Mouse (Mus musculus): ENCODE measurements around the gene Snap47. TPM values are rescaled to one million over a fixed set of nuclear protein-coding genes. Genes with fewer than 3 reads are reported as not detected.
A peak's percentile ranks its signal among the peaks of the same experiment; 100 is the strongest.

The Snap47 gene
- polyA plus RNA-seq, 1 experiment from 2014 or later = 108 TPM

DNA sequence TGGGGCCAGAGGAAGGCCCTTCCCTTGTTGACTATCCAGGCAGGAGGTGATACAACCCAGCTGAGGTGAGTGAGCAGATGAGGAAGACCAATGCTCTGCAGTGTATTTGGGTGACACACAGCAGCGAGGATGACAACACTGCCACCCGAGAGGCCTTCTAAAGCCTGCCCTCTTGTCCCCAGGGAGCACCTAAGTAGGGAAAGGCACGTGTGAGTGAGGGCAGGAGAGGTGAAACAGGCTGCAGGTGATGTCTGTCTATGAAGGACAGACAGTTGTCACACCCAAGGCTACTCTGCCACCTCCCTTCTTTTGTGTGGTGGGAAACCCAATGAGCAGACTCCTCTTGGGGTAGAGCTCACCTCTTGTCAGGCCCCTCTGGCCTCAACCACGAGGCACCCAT, 61.4 kb downstream of the Snap47 start:
- 69% methylated on average over 4 of the region's 4 CpGs for WGBS
- Histone ChIP-seq H3K4me3 (ENCODE audit: low read length) (no peak overlapping the region), H3K9ac (ENCODE audit: low read depth, low read length) (no peak overlapping the region), H3K27me3 (ENCODE audit: control insufficient read depth, insufficient read depth, low read length) (no peaks in the 10 kb centered on the region), H3K4me2 (replicated peaks; ENCODE audit: low read depth, low read length) (no peak overlapping the region), H3K9me3 (ENCODE audit: control insufficient read depth, low read length) (no peaks in the 10 kb centered on the region), H3K36me3 (ENCODE audit: control insufficient read depth, insufficient read depth, low read length) (no peaks in the 10 kb centered on the region), H3K27ac (ENCODE audit: low read depth, low read length) (no peak overlapping the region), H3K4me1 (ENCODE audit: control insufficient read depth, insufficient read depth, low read length) (peaks cover 22% of the 10 kb centered on the region)
- no peak for ATAC-seq (ENCODE audit: low FRiP score, low TSS enrichment)

DNA sequence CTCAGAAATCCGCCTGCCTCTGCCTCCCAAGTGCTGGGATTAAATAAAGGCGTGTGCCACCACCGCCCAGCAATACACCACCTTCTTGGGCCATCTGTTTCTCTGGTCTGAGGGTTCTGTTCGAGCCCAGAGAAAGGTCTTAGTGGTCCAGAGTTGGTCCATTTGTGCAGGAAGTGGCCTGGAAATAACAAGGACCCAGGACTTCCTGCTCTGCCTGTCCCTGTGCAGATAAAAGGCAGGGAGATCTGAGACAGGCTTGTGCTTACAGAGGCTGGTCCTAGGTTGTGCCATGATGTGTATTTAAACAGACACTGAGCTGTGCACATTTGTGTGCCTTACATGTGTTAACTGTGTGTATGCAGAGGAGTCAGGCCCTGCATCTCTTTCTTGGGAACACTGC, 62.2 kb downstream of the Snap47 start:
- WGBS = 81% methylated on average over 4 of the region's 4 CpGs
- H3K4me2 ChIP-seq (replicated peaks; ENCODE audit: low read depth, low read length) = no peak overlapping the region
- H3K4me3 ChIP-seq (ENCODE audit: low read length) = no peak overlapping the region
- H3K27me3 ChIP-seq (ENCODE audit: control insufficient read depth, insufficient read depth, low read length) = no peaks in the 10 kb centered on the region
- H3K36me3 ChIP-seq (ENCODE audit: control insufficient read depth, insufficient read depth, low read length) = no peaks in the 10 kb centered on the region
- H3K9me3 ChIP-seq (ENCODE audit: control insufficient read depth, low read length) = no peaks in the 10 kb centered on the region
- H3K27ac ChIP-seq (ENCODE audit: low read depth, low read length) = no peak overlapping the region
- H3K4me1 ChIP-seq (ENCODE audit: control insufficient read depth, insufficient read depth, low read length) = peaks cover 25% of the 10 kb centered on the region
- no peak for ATAC-seq (ENCODE audit: low FRiP score, low TSS enrichment)
- no peak overlapping the region for H3K9ac ChIP-seq (ENCODE audit: low read depth, low read length)

DNA sequence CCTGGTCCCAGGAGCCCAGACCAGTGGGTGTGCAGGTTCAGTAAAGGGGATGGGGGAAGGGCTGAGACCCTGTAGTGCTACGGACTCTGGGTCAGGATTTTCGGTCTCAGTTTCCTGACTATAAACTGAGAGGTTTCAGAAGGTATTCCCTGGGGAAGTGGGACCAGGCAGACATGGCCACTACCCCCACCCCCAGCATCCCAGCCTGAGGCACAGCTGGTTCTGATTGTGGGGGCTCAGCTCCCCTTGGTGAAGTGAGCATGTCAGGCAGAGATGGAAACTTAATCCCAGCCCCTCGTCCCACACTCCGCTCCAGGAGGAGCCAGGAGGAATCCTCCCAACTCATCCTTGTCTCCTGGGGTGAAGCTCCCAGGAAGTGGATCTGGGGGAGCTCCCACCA, 63.5 kb downstream of the Snap47 start:
- WGBS = 28% methylated on average over 4 of the region's 4 CpGs
- no peaks in the 10 kb centered on the region for H3K27me3 ChIP-seq (ENCODE audit: control insufficient read depth, insufficient read depth, low read length)
- no peak overlapping the region for H3K27ac ChIP-seq (ENCODE audit: low read depth, low read length)
- no peak for ATAC-seq (ENCODE audit: low FRiP score, low TSS enrichment)
- H3K9ac ChIP-seq (ENCODE audit: low read depth, low read length) = no peak overlapping the region
- H3K9me3 ChIP-seq (ENCODE audit: control insufficient read depth, low read length) = no peaks in the 10 kb centered on the region
- no peaks in the 10 kb centered on the region for H3K36me3 ChIP-seq (ENCODE audit: control insufficient read depth, insufficient read depth, low read length)
- H3K4me1 ChIP-seq (ENCODE audit: control insufficient read depth, insufficient read depth, low read length) = peaks cover 19% of the 10 kb centered on the region
- H3K4me2 ChIP-seq (replicated peaks; ENCODE audit: low read depth, low read length) = no peak overlapping the region
- H3K4me3 ChIP-seq (ENCODE audit: low read length) = no peak overlapping the region

DNA sequence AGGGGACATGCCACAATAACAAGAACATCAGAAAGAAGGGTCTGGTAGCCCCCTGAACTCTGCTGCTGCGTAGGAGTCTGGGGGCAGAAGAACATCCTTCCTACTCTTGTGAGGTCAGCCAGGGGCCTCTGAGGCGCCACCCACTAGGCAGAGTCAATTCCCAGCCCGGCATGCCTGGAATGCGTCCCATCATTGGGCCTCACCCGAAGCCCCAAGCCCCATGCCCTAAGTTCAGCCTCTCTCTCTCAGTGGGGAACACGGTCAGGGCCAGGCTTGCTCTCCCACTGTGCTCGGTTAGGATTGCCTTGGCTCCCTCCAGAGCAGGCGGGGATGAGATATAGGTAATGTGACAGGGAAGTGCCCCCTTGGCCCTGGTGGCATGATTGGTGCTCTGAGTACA, 65.9 kb downstream of the Snap47 start:
- Histone ChIP-seq H3K27ac (ENCODE audit: low read depth, low read length) (no peak overlapping the region), H3K27me3 (ENCODE audit: control insufficient read depth, insufficient read depth, low read length) (no peaks in the 10 kb centered on the region), H3K9me3 (ENCODE audit: control insufficient read depth, low read length) (no peaks in the 10 kb centered on the region), H3K4me2 (replicated peaks; ENCODE audit: low read depth, low read length) (no peak overlapping the region), H3K9ac (ENCODE audit: low read depth, low read length) (no peak overlapping the region), H3K4me3 (ENCODE audit: low read length) (no peak overlapping the region), H3K4me1 (ENCODE audit: control insufficient read depth, insufficient read depth, low read length) (peaks cover 19% of the 10 kb centered on the region), H3K36me3 (ENCODE audit: control insufficient read depth, insufficient read depth, low read length) (no peaks in the 10 kb centered on the region)
- WGBS = 7% methylated on average over 8 of the region's 8 CpGs
- 0 out of 2 replicates have a peak, but pooled peaks have one; percentile 50 for ATAC-seq (ENCODE audit: low FRiP score, low TSS enrichment)

DNA sequence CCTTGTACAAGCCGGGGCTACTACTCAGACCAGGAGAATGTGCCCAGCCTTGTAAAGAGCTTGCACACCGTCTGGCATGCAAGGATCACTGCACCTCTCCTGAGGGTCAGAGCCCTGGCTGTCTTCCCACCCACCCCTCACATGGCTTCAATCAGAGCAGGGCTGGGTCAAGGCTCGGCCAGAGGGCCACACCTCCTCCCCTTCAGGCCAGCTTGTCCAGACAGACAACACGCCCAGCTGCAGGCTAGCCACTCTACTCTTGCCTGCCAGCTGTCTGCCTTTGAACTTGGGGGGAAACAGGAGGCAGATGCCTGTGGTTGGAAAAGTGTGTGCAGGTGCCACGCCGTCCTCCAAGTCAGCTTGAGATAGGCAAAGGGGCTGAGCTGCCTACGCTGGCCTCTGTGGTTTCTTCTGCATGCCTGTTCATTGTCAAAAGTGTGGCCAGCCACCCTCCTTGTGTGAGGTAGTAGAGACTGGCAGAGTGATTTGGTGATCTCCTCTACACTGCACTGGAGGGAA, 66.5 kb downstream of the Snap47 start:
- Histone ChIP-seq H3K27me3 (ENCODE audit: control insufficient read depth, insufficient read depth, low read length) (no peaks in the 10 kb centered on the region), H3K9ac (ENCODE audit: low read depth, low read length) (no peak overlapping the region), H3K36me3 (ENCODE audit: control insufficient read depth, insufficient read depth, low read length) (no peaks in the 10 kb centered on the region), H3K27ac (ENCODE audit: low read depth, low read length) (no peak overlapping the region), H3K4me3 (ENCODE audit: low read length) (no peak overlapping the region), H3K4me1 (ENCODE audit: control insufficient read depth, insufficient read depth, low read length) (peaks cover 19% of the 10 kb centered on the region), H3K4me2 (replicated peaks; ENCODE audit: low read depth, low read length) (no peak overlapping the region), H3K9me3 (ENCODE audit: control insufficient read depth, low read length) (no peaks in the 10 kb centered on the region)
- ATAC-seq (ENCODE audit: low FRiP score, low TSS enrichment) = peak; percentile 54
- 27% methylated on average over 7 of the region's 7 CpGs for WGBS

DNA sequence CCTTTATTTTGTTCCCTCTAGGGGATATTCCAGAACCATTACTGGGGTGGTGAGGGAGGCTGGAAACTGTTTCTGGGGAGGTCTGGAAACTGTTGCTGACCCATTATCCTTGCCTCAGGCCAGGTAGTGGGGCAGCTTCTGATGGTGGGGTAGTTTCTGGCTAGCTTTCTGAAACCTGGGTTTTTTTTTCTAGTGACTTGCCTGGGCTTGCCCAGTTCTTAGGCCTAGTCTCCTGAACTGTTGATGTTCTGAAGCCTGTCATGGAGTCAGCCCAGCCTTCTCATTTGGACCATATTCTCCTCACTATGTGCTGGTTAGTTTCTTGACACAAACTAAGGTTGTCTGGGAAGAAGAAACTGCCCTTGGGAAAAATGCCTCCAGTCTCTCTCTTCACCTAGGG, 71.4 kb downstream of the Snap47 start:
- Histone ChIP-seq H3K4me2 (replicated peaks; ENCODE audit: low read depth, low read length) (no peak overlapping the region), H3K9me3 (ENCODE audit: control insufficient read depth, low read length) (no peaks in the 10 kb centered on the region), H3K4me1 (ENCODE audit: control insufficient read depth, insufficient read depth, low read length) (peaks cover 3% of the 10 kb centered on the region), H3K36me3 (ENCODE audit: control insufficient read depth, insufficient read depth, low read length) (no peaks in the 10 kb centered on the region), H3K27ac (ENCODE audit: low read depth, low read length) (no peak overlapping the region), H3K4me3 (ENCODE audit: low read length) (no peak overlapping the region), H3K9ac (ENCODE audit: low read depth, low read length) (no peak overlapping the region), H3K27me3 (ENCODE audit: control insufficient read depth, insufficient read depth, low read length) (no peaks in the 10 kb centered on the region)
- ATAC-seq (ENCODE audit: low FRiP score, low TSS enrichment) = no peak

DNA sequence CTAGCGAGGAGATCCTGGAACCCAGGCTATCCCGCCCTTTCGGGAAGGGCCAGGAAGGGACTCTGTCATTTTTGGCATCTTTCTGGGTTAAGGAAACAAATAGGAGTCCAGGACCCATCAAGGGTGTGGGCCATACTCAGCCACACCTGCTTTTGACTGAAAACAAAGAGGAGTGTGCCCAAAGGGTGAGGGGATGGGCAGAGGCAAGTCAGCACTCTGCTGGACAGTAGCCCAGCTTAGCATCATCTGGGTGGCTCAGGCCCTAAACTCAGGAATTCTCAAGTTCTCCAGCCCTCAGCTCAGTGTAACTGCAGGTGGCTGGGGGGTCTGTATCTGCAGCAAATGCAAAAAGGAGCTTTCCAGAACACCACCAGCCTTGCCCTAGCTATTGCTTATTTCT, 73.0 kb downstream of the Snap47 start:
- H3K9ac ChIP-seq (ENCODE audit: low read depth, low read length) = no peak overlapping the region
- H3K9me3 ChIP-seq (ENCODE audit: control insufficient read depth, low read length) = no peaks in the 10 kb centered on the region
- H3K27ac ChIP-seq (ENCODE audit: low read depth, low read length) = no peak overlapping the region
- WGBS = 90% methylated on average over 3 of the region's 3 CpGs
- H3K4me2 ChIP-seq (replicated peaks; ENCODE audit: low read depth, low read length) = no peak overlapping the region
- no peaks in the 10 kb centered on the region for H3K36me3 ChIP-seq (ENCODE audit: control insufficient read depth, insufficient read depth, low read length)
- H3K4me3 ChIP-seq (ENCODE audit: low read length) = no peak overlapping the region
- H3K27me3 ChIP-seq (ENCODE audit: control insufficient read depth, insufficient read depth, low read length) = no peaks in the 10 kb centered on the region
- H3K4me1 ChIP-seq (ENCODE audit: control insufficient read depth, insufficient read depth, low read length) = no peaks in the 10 kb centered on the region
- ATAC-seq (ENCODE audit: low FRiP score, low TSS enrichment) = no peak

DNA sequence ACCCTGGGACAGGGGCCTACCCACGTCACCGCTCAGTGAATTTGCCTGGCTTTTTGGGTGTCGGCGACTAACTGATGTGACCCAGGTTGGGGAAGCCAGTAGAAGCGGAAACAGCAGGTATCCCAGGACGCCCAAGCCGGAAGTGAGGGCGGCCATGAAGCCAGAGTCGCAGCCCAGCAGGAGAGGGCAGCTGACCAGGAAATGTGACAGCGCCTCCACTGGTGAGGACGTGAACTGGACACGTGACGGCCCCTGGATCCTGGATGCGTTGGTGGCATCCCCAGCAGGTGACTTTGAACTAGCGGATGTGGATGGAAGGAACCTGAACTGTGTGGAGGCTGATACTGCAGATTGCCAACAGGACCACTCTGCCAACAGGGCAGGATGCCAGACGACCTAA, 75.5 kb downstream of the Snap47 start, which contains the start of gene Prss38:
Gene Prss38 (minus strand): TSS at position 183 of the 400 bp plus-strand sequence.
- no peak for ATAC-seq (ENCODE audit: low FRiP score, low TSS enrichment)
- H3K9ac ChIP-seq (ENCODE audit: low read depth, low read length) = no peak within 1 kb of the TSS
- H3K4me1 ChIP-seq (ENCODE audit: control insufficient read depth, insufficient read depth, low read length) = no peaks in the 10 kb centered on the region
- H3K27ac ChIP-seq (ENCODE audit: low read depth, low read length) = no peak within 1 kb of the TSS
- no peaks in the 10 kb centered on the region for H3K36me3 ChIP-seq (ENCODE audit: control insufficient read depth, insufficient read depth, low read length)
- H3K27me3 ChIP-seq (ENCODE audit: control insufficient read depth, insufficient read depth, low read length) = no peaks in the 10 kb centered on the region
- H3K9me3 ChIP-seq (ENCODE audit: control insufficient read depth, low read length) = no peaks in the 10 kb centered on the region
- H3K4me3 ChIP-seq (ENCODE audit: low read length) = no peak within 1 kb of the TSS
- H3K4me2 ChIP-seq (replicated peaks; ENCODE audit: low read depth, low read length) = no peak within 1 kb of the TSS
- 84% methylated on average over 16 of the region's 16 CpGs for WGBS

DNA sequence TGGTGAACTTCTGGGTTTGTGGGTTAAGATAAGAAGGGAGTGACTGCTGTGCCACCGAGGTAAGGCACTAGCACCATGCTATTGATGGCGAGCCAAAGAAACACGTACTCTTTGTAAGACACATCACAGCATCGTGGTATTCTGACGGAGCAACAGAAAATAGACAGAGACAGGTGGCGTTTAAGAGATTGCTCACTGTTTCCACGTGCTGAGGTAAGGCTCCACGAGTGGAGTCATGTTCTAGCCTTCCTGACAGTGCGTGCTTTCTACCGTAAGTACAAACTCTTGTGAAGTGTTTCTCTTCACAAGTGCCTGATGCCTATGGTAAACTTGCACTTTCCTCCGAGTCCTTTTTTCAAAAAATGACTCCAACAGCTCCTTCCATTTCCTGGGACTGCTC, 81.1 kb downstream of the Snap47 start:
- 80% methylated on average over 11 of the region's 11 CpGs for WGBS
- H3K4me3 ChIP-seq (ENCODE audit: low read length) = no peak overlapping the region
- no peak overlapping the region for H3K4me2 ChIP-seq (replicated peaks; ENCODE audit: low read depth, low read length)
- H3K36me3 ChIP-seq (ENCODE audit: control insufficient read depth, insufficient read depth, low read length) = no peaks in the 10 kb centered on the region
- no peak overlapping the region for H3K27ac ChIP-seq (ENCODE audit: low read depth, low read length)
- no peaks in the 10 kb centered on the region for H3K4me1 ChIP-seq (ENCODE audit: control insufficient read depth, insufficient read depth, low read length)
- no peaks in the 10 kb centered on the region for H3K27me3 ChIP-seq (ENCODE audit: control insufficient read depth, insufficient read depth, low read length)
- no peak overlapping the region for H3K9ac ChIP-seq (ENCODE audit: low read depth, low read length)
- no peaks in the 10 kb centered on the region for H3K9me3 ChIP-seq (ENCODE audit: control insufficient read depth, low read length)
- ATAC-seq (ENCODE audit: low FRiP score, low TSS enrichment) = no peak
